Mouse (Mus musculus): ENCODE results near the gene Tjp2.
"Not testable (repeated sequence)": the region's sequence is repeated elsewhere in the genome, so short reads cannot be mapped to it uniquely, and the experiment has no call there.

Gene Tjp2

DNA sequence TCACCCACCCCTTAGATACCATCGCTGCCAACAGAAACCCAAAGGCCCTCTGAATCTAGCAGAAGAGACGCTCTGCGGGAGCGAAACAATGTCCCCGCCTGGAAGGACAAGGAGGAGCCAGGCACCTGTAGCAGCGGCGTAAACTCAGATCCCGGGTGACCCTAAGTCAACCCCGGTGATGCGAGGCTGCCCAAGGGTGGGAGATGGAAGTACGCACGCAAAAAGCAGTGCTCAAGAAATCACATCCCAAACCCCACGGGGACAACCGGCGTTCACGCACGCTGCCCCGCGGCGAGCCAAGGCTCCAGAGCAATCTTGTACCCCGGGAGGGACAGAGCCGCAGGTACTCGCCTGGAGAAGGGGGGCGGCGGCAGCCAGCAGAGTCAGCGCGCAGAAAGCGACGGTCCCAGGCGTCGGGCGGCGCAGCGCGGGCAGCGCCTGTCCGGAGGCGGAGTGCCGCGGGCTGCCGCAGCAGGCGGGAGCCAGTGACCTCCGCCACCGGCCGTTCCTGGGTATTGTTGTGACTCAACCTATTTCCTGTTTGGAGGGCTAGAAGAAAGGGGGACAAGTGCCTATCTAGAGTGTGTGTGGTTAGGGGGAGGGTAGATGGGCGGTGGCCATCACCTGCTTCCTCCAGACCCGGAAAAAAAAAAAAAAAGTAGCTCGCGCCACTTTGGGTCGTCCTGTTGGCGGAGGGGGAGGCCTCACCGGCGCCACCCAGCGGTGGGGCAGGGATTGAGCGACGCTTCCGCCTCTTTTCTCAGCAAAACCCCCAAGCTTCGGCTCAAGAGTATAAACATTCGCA lies at the start of gene Tjp2:
TSS of gene Tjp2 (minus strand) at position 531 of the 805 bp plus-strand sequence.
- DNase-seq: peak; percentile 89

- DNase-seq: no peak
These were observed 49.5 kb upstream of the Tjp2 start for GRCm38 (mm10) chr19:24274281-24274680.

GRCm38 (mm10) chr19:24271746-24272426 lies 47.1 kb upstream of the Tjp2 start:
- DNase-seq: peak; percentile 91

DNA sequence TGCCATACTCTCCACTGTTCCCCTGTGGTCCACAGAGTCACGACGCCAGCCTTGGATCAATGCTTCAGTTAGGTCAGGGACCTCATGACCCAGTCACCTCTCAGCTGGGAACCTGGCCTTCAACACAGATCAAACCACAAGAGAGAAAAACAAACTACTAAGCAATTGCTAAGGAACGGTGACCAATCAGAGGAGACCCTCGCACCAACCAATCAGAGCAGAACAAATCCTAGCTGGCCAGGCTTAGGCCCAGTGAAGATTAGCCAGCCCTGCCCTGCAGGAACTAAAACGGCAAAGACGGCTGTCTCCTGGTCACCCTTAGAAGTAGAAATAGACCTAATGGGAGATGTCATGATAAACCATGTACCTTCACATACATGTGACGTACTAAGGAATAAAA lies 46.5 kb upstream of the Tjp2 start:
- DNase-seq: peak; percentile 54

- DNase-seq: no peak
These were observed 43.7 kb upstream of the Tjp2 start for GRCm38 (mm10) chr19:24268531-24268930.

GRCm38 (mm10) chr19:24266046-24266830 lies 41.4 kb upstream of the Tjp2 start:
- DNase-seq: no peak

DNA sequence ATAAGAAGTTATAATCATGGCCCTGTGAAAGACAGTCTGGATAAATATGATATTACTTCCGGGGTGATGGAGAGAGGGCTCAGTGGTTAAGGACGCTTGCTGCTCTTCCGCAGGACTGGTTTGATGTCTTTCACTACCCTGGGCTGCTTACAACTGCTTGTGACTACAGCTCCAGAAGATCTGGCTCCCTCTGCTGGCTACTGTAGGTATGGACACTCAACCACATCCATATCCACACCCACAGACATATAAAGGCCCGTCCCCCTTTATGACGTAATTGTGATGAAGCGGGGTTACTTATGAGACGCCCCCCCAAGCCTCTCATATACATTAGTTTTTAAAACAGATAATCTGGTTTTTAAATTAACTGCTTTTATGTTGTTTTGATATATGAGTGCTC lies 40.2 kb upstream of the Tjp2 start:
- DNase-seq: peak; percentile 93

DNA sequence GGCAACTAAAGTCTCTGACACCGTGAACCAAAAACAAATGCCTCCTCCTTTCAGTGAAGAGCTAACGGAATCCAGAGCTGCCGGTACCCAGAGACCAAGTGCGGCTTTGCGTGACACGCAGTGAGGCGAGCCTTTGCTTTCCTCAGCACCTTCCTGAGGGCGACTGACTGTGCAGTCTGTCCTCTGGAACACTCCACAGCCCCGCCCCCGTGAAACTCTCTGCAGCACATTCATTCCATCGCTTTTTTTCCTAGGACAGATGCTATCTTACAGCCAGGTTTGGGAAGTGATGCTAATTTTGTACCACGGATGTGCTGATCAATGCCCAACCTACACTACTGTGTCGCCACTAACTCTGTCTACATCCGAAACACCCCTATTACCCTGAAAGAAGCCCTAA lies 37.9 kb upstream of the Tjp2 start:
- no peak for DNase-seq

DNA sequence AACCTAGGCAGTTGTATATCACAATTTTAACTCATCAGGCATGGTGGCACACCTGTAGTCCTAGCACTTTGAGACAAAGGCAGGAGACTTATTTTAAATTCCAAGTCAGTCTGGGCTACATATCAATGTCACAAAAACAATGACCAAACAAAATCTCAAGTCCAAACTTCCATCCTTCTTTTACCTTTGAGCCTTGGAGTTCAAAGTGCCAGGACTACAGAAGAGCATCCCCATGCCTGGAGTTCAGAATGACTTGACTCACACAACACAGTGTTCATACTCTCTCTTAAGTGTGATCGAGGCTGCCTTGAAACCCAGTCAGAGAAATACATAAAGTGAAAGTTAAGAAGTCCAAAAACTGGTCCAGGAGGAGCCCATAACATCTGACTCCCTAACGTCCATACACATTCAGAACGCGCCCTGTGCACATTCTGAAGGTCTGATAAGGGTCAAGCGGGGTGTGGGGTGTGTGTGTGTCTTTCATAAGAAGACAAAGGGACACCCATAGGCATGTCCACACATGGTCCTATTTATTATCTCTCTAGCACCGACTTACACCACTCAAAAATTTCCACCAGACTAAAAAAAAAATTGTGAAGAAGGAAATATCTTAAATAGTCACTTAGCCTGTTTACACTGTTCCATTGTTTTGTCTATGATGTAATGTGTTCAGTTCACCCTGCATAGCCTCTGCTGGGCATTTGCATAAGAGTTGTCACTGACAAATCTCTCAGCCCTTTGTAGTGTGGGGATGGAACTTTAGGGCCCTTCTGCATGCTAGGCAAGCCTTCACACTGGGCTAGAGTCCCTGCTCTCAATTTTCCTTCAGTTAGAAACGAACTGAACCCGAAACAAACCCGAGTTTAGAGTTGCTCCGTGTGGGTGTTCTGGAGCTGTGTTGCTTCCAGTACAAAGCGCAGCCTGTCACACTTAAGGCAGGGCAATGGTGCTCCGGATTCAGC lies 34.8 kb upstream of the Tjp2 start:
- DNase-seq: peak; percentile 70

GRCm38 (mm10) chr19:24258368-24258767 lies 33.5 kb upstream of the Tjp2 start:
- peak; percentile 61 for DNase-seq

- no peak for DNase-seq
These were observed 33.1 kb upstream of the Tjp2 start for GRCm38 (mm10) chr19:24257962-24258361.

DNA sequence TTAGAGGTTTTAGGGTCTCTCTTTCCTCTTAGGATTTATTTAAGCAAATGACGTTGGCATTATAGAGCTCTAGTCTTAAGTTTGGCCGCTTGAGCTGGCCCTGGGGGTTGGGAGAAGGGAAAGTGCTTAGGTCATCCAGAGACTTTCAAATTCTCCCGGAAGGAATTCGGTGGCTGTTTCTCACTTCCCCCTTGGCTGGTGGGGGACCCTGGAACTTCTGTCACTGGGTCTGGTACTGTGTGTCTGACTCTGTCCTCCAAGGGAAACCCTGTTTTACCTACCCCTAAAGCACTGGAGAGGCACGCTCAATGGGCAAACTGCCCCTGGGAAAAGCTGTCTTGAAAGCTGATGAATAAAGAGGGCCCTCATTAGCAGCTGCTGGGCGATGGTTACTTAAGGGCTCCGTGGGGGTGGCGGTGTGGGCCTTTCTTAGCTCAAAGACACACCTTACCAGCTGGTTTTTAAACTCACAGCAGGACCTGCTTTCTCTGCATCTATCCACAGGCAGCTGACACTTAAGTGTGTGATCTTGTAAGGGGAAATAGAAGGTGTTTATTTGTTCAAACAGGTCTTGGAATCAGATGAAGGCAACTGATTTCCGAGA lies 28.9 kb upstream of the Tjp2 start:
- no peak for DNase-seq

DNA sequence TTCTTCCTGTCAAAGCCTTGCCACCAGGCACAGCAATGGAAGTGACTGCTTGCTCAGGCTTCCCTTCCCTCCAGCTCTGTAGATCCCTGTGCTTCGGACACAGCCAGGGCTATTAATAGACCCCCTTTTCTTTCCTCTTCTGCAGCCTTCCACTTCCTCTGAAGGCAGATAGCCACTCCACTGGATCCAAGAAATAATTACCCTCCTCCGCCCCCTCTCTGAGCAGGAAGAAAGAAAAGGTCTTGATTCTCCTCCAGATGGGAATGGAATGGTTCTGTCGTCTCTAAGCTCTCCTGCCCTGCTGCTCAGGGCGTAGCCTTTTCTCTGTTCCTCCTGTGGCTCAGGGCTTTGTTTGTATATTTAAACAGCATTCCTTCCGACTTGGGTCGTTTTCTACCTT lies 27.0 kb upstream of the Tjp2 start:
- peak; percentile 79 for DNase-seq

DNA sequence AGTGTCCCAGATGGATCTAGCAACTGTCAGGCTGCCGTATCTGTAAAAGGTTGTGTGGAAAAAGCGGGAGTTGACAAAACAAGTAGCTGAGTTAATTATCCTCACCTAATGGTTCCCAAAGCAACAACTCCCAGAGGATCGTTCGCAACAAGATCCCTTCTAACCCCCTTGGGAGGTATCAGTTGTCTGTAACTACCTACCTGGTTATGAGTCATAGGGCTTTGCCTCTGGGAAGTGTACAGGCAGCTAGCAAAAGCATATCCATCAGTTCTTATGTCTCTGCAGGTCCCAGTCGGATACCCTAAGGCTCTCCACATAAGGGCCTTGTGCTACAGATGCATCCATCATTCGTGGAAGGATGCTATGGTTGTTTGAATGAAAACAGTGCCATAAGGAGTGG lies 18.5 kb upstream of the Tjp2 start:
- DNase-seq: no peak

GRCm38 (mm10) chr19:24241799-24242546 lies 17.1 kb upstream of the Tjp2 start:
- no peak for DNase-seq

DNA sequence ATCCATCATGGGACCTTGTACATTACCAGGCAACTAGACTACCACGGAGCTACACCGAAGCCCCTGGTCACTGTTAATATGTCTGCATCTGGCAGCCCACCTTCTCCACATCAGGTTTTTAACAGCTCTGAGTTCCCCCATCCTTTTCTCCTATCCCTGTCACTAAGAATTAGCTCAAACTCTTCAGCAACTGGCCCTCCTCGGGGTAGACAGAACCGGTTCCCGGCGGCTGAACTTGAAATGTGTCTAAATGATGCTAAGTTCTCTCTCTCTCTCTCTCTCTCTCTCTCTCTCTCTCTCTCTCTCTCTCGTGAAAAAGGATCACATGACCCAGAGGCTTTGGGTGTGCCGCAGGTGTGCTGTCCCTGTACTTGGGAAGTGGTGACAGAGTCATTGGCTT lies 16.4 kb upstream of the Tjp2 start:
- no peak for DNase-seq

DNA sequence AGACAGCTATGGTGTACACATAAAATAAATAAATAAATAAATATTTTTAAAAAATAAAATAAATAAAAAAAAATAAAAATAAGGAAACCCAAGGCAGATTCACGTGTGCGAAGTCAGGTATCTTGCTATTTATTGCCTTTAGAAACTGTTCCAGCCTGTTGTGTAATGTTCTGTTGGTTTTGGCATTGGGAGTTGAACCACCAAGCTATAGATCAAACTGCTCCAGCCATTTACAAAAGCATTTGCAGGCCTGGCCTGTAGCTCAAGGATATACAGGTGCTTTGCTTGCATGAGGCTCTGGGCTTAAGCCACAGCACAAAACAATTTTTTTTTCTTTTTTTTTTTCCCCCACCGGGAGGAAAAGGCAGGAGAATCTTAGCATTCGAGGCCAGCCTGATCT lies 13.2 kb upstream of the Tjp2 start:
- DNase-seq: no peak

- DNase-seq: not testable (repeated sequence)
These were observed 7.5 kb upstream of the Tjp2 start for GRCm38 (mm10) chr19:24232356-24232755.

DNA sequence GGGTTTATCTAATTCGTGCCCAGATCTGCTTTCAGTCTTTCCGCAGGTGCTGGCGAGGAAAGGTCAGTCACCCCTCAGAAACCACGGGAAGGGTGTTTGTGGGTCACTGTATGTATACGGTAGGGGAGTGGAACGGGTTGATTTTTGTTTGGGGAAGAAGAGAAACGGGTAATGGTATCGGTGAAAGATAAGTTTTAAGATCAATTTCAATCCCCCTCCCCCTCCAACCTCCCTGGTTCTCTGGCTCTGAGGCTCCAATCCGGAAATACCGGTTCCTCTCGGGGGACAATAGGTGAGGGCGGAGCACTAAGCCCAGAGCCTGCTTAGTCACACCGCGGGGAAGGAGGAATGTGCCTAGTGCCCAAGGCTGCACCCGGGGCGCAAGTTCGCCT lies 471 bp upstream of the Tjp2 start:
- peak; percentile 80 for DNase-seq

DNA sequence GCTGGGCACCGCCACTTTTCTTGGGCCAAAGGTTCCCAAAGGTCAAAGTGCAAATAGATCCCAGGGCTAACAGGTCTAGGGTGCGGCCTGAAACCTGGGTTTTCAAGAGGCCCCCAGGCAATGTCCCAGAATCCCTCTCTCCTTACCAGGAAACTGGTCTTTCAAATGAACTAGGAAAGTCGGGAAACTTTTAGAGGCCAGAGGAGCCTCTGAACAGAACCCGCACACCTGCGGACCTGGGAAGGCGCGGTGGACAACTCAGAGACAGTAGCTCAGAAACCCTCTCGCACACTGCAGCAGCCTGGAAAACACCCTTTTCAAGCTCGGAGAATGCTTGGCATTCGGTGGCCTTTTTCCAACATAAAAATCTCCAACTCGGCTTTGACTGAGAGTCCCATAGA lies 979 bp downstream of the Tjp2 start:
- DNase-seq: peak; percentile 52

GRCm38 (mm10) chr19:24221455-24221854 lies 3.4 kb downstream of the Tjp2 start:
- DNase-seq: peak; percentile 43
